Mouse (Mus musculus) neural tube, embryonic 11.5 days (tissue): Measurements from ENCODE around the gene Moxd1. TPM values are rescaled to one million over a fixed set of nuclear protein-coding genes. Genes with fewer than 3 reads are reported as not detected.
"Not testable (repeated sequence)": the region's sequence is repeated elsewhere in the genome, so short reads cannot be mapped to it uniquely, and the experiment has no call there.

Experiments used
- ATAC-seq: fragments of 200-750 bp; cut with Nextera tagmentation; 2 replicates; pipeline ENCODE4 v1.8.0; 2017; ENCODE audit warnings: moderate number of reproducible peaks, mild to moderate bottlenecking, moderate TSS enrichment, moderate library complexity; ENCODE audit not compliant: insufficient read depth, low FRiP score, low TSS enrichment
- DNase-seq: peaks from one replicate; pipeline ENCODE4 v3.0.0-alpha.2; 2015; ENCODE audit warnings: low spot score
- H3K27ac ChIP-seq: fragments of 300-500 bp; sonication (generic); 2 replicates; pipeline ENCODE4 v1.5.1; 2014; ENCODE audit warnings: low read depth, mild to moderate bottlenecking, low read length
- H3K27me3 ChIP-seq: fragments of 300-500 bp; sonication (generic); 2 replicates; pipeline ENCODE4 v1.6.1; 2014; ENCODE audit warnings: mild to moderate bottlenecking, low read length, mixed read lengths; ENCODE audit not compliant: control insufficient read depth, insufficient read depth
- H3K36me3 ChIP-seq: fragments of 300-500 bp; sonication (generic); 2 replicates; pipeline ENCODE4 v1.6.1; 2014; ENCODE audit warnings: mild to moderate bottlenecking, low read length, moderate library complexity, mixed read lengths; ENCODE audit not compliant: control insufficient read depth, insufficient read depth
- H3K4me1 ChIP-seq: fragments of 300-500 bp; sonication (generic); 2 replicates; pipeline ENCODE4 v1.6.1; 2014; ENCODE audit warnings: low read length, mixed read lengths; ENCODE audit not compliant: control insufficient read depth, insufficient read depth
- H3K4me2 ChIP-seq: fragments of 300-500 bp; sonication (generic); 2 replicates; pipeline ENCODE4 v1.6.1; 2014; ENCODE audit warnings: low read depth, mild to moderate bottlenecking, moderate library complexity
- H3K4me3 ChIP-seq: fragments of 300-500 bp; sonication (generic); 2 replicates; pipeline ENCODE4 v1.5.1; 2014; ENCODE audit warnings: low read depth, low read length
- H3K9ac ChIP-seq: fragments of 300-500 bp; sonication (generic); 2 replicates; pipeline ENCODE4 v1.6.1; 2014; ENCODE audit warnings: mild to moderate bottlenecking, low read length
- H3K9me3 ChIP-seq: fragments of 300-500 bp; sonication (generic); 2 replicates; pipeline ENCODE4 v1.6.1; 2016; ENCODE audit warnings: low read length; ENCODE audit not compliant: control insufficient read depth
- WGBS: fragments of 180-500 bp; shearing (Covaris S2); extraction: QIAGEN DNeasy Blood & Tissue Kit; methylation state at CpG from one replicate; pipeline ENCODE4 v1.1.7; 2014; 5-methylcytosine and 5-hydroxymethylcytosine counted together
- polyA plus RNA-seq: library from polyadenylated mRNA; unstranded; fragments of >200 nt; fragmentation: Nextera tagmentation; extraction: Ambion mirVana; gene quantifications from 2 replicates; pipeline ENCODE4 v1.2.1, GENCODE M21; 2014

The Moxd1 gene
- polyA plus RNA-seq, 1 experiment from 2014 or later = 45.8 TPM

DNA sequence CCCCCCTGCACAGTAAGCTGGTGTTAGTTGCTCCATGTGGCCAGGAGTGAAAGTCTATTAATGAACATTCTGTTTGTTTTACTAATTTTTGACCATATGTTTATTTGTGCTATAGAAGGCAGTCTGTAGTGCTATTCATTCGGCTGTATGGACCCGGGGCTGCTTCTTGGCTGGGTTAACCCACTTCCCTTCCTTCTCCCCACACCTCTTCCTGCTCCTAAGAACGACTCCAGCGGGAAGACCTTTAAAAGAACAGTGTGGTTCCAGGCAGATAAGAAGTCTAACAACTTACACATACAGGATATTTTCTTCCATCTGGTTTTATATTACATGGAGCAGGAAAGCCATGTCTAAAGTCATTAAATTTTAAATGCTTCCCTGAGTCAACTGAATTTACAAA, 73.3 kb downstream of the Moxd1 start:
- 72% methylated on average over 4 of the region's 4 CpGs for WGBS
- Histone ChIP-seq H3K4me3 (no peak overlapping the region), H3K9me3 (no peaks in the 10 kb centered on the region), H3K27me3 (no peaks in the 10 kb centered on the region), H3K9ac (no peak overlapping the region), H3K27ac (no peak overlapping the region), H3K4me2 (no peak overlapping the region), H3K4me1 (no peaks in the 10 kb centered on the region), H3K36me3 (no peaks in the 10 kb centered on the region)
- no peak for ATAC-seq
- no peak for DNase-seq

DNA sequence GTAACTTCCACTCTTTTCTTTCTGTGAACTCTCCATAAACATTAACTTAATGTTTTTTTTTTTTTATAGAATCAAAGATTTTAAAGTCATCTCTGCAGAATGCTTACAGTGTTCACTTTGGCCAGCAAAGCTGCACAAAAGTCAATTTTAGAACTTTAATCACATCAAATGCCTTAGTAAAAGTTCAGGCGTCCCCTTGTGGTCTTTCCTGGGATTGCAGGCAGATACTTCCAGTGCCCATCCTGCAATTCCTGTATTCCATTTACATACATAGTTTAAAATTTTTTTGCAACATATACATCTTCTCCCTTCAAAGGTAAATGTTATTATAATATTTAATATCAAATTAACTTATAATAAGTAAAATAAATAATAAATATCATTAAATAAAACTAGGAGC, 74.5 kb downstream of the Moxd1 start:
- H3K27ac ChIP-seq = no peak overlapping the region
- H3K4me3 ChIP-seq = no peak overlapping the region
- no peaks in the 10 kb centered on the region for H3K4me1 ChIP-seq
- no peaks in the 10 kb centered on the region for H3K27me3 ChIP-seq
- whole genome bisulfite sequencing = 0% methylated on average over 1 of the region's 1 CpGs
- ATAC-seq (no peak), DNase-seq (peak; percentile 63)
- H3K36me3 ChIP-seq = no peaks in the 10 kb centered on the region
- no peak overlapping the region for H3K9ac ChIP-seq
- H3K9me3 ChIP-seq = no peaks in the 10 kb centered on the region
- no peak overlapping the region for H3K4me2 ChIP-seq

DNA sequence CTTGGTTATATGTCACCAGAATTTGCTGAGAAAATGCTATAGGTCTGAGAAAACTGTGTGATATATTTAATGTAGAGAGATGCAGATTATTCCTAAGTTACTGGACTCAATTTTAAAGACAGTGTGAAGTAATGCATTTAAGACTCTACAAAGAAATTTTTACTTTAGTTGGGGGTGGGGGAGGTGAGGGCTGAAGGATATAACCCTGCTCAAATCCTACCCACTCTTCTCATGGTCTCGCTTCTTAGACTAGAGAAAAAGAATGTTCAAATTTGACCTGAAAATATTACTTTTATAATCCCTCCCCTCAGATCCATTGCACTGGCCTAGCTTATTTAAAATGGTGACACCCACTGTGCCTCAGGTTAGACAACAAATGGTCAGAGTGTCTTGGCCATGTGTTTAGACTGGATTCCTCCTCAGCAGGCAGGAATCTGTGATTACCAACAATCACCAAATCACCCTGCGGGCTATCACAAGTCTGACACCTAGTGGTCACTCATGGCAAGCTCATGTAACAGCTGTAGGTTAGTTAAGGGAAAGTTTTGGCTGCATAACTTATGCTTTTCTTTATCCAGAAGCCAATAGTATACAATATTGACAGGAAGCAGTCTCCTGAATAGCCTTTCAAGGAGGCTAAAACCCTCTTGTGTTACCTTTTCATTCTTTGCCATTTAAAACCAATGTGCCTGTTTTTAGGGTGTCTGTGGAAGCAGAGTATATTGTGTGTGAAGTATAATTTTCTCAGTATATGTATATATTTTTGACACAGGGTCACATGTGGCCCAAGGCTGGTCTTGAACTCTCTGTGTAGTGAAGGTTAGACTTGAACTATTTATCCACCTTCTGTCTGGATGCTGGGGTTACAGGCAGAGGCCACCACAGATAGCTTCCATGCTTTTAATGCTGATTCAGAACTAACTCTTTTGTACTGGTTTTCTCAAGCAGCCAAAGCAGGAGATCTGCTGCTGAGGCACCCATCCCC, 75.2 kb downstream of the Moxd1 start:
- Histone ChIP-seq H3K36me3 (no peaks in the 10 kb centered on the region), H3K27ac (no peak overlapping the region), H3K4me2 (no peak overlapping the region), H3K4me1 (no peaks in the 10 kb centered on the region), H3K9me3 (no peaks in the 10 kb centered on the region), H3K4me3 (no peak overlapping the region), H3K9ac (no peak overlapping the region), H3K27me3 (no peaks in the 10 kb centered on the region)
- WGBS = 46% methylated on average over 2 of the region's 2 CpGs
- DNase-seq (peak; percentile 58), ATAC-seq (peak; percentile 58; the same call in 1 of the 2 replicates)

DNA sequence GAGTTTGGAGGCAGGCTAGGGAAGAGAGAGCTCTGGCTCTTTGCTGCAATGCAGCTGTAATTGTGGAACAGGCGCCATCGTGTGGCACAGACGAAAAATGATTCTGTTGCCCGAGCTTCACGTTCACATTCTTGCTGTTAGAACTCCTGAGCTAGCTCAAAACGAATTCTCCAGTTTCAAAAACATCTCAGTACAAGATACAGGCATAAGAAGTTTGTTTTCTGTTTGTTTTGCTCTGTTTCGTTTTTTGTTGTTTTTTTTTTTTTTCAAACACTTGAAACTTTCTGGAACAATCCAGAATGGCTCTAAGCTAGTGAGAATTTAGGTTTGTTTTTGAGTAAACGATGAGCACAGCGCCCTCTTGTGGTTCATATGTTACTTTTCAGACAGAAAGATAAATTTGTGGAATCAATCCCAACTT, 88.9 kb downstream of the Moxd1 start:
- Histone ChIP-seq H3K27ac (no peak overlapping the region), H3K36me3 (no peaks in the 10 kb centered on the region), H3K4me2 (no peak overlapping the region), H3K27me3 (no peaks in the 10 kb centered on the region), H3K9ac (no peak overlapping the region), H3K4me1 (no peaks in the 10 kb centered on the region), H3K4me3 (no peak overlapping the region), H3K9me3 (no peaks in the 10 kb centered on the region)
- WGBS = under 1% methylated on average over 9 of the region's 9 CpGs
- peak; percentile 74 for DNase-seq
- ATAC-seq = no peak

DNA sequence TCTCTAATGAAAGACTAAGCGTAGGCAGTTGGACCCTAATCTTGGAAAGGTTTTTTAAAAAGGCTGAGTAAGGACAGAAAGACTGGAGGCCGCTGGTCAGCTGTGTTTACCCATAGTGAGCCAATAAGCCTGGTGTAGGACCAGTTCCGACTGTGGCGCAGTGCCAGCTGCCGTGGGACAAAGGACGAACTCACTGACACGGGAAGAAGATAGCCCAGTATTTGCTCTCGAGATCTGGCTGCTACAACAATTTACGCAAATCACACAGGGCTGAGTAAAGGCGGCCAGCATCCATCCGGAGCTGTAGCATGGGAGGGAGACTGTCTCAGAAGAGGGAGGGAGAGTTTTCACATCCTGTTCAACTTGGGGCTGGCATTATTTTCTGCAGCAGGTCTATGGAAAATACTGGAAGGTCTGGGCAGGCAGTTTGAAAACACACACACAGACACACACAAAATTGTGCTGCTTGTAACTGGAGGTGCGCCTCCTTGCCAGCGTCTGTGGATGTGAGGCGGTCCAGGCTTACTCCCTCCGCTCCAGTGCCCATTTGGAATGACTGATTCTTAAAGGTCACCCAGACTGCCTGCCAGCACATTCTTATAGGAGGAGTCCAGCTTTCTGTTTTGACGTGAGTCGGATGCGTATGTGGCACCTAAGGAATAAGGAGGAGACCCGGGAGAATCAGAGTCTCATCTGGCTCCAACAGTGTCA, 94.0 kb downstream of the Moxd1 start:
- H3K27me3 ChIP-seq = no peaks in the 10 kb centered on the region
- no peaks in the 10 kb centered on the region for H3K4me1 ChIP-seq
- ATAC-seq = no peak
- no peaks in the 10 kb centered on the region for H3K9me3 ChIP-seq
- no peak overlapping the region for H3K4me2 ChIP-seq
- DNase-seq = no peak
- no peak overlapping the region for H3K27ac ChIP-seq
- H3K9ac ChIP-seq = no peak overlapping the region
- WGBS = 75% methylated on average over 19 of the region's 19 CpGs
- no peaks in the 10 kb centered on the region for H3K36me3 ChIP-seq
- no peak overlapping the region for H3K4me3 ChIP-seq

DNA sequence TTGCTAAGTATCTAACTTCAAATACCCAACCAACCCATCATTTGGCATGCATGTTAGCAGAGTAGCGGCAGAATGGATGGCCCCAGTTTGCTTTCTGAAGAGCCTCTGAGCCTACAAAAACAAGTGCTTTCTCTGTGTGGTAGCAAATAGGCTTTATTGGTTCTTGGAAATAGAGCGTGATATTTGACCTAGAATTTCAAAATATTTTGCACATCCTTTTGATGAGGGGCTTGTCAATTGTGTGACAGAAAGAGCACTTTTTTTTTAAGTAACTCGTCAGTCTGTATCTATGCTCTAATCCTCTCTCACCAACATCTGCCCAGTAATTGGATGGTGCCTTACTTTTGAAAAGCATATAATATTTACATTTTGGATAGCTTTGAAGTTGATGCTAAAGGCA, 97.0 kb downstream of the Moxd1 start:
- no peak for ATAC-seq
- Histone ChIP-seq H3K36me3 (no peaks in the 10 kb centered on the region), H3K4me2 (no peak overlapping the region), H3K27ac (no peak overlapping the region), H3K4me1 (no peaks in the 10 kb centered on the region), H3K9me3 (no peaks in the 10 kb centered on the region), H3K27me3 (no peaks in the 10 kb centered on the region), H3K9ac (no peak overlapping the region), H3K4me3 (no peak overlapping the region)
- DNase-seq = no peak
- 81% methylated on average over 3 of the region's 3 CpGs for WGBS

DNA sequence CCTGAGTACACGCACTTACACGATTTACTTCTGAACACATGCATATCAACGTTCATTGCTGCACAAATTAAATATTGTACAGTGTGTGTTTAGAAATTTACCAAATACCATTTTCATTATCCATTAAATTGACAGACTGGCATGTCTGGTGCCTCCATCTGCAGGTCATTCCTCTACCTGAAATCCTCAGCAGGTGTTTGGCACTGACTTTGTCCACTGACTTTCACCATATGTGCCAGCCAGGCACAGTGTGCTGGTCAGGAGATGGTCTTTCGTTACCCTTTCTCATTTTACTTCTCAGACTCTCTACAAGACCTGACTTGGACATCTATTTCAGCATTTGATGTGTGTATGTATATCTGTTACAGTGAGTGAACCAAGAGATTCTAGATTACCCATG, 99.7 kb downstream of the Moxd1 start:
- no peak overlapping the region for H3K4me2 ChIP-seq
- no peak overlapping the region for H3K27ac ChIP-seq
- H3K9me3 ChIP-seq = no peaks in the 10 kb centered on the region
- ATAC-seq = no peak
- DNase-seq = no peak
- WGBS = 94% methylated on average over 4 of the region's 4 CpGs
- H3K4me1 ChIP-seq = no peaks in the 10 kb centered on the region
- H3K9ac ChIP-seq = no peak overlapping the region
- H3K4me3 ChIP-seq = no peak overlapping the region
- H3K27me3 ChIP-seq = no peaks in the 10 kb centered on the region
- H3K36me3 ChIP-seq = no peaks in the 10 kb centered on the region

DNA sequence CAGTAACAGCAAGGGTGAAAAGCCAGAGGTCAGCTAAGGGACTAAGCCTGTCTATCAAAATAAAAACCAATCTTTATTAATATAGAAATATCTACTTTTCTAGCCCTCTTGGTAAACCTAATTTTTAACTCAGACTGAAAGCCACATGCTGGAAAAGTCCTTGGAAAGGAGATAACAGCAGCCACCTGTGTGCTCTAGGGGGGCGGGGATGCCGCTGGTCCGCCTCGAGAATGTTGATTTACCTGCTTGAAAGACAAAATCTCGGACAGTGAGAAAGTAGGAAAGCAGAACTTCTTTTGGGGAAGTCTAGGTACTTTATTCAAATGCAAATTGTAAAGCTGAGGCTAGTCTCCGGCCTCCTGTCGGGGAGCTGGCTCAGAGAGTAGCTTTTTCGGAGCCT, 103.9 kb downstream of the Moxd1 start:
- not testable (repeated sequence) for DNase-seq, H3K27me3 ChIP-seq, H3K27ac ChIP-seq, H3K4me2 ChIP-seq, H3K4me1 ChIP-seq, H3K9me3 ChIP-seq, ATAC-seq, H3K9ac ChIP-seq, H3K4me3 ChIP-seq, H3K36me3 ChIP-seq
- WGBS = 53% methylated on average over 8 of the region's 8 CpGs
